Mouse (Mus musculus) MEL (cell line): ENCODE results near the gene Crbn. TPM values are rescaled to one million over a fixed set of nuclear protein-coding genes. Genes with fewer than 3 reads are reported as not detected.

Source experiments
- DNase-seq: peaks from one replicate; pipeline ENCODE4 v3.0.0; 2011; ENCODE audit warnings: low read depth, low spot score
- H3K27ac ChIP-seq: 2 replicates; pipeline ENCODE4 v1.5.1; 2012; ENCODE audit warnings: low read depth, mild to moderate bottlenecking, control low read depth, low read length, moderate library complexity; ENCODE audit not compliant: control insufficient read depth
- H3K27me3 ChIP-seq, 2 experiments: fragments of 150-350 bp in 1 of 2; sonication (generic) in 1 of 2; 2 replicates each; pipeline ENCODE4 v1.6.1; 2012; ENCODE audit warnings: low read length in 2 of 2, mild to moderate bottlenecking in 2 of 2, improper control_type of control experiment in 1 of 2, moderate library complexity in 1 of 2; ENCODE audit not compliant: insufficient read depth in 2 of 2, control insufficient read depth in 1 of 2
- H3K36me3 ChIP-seq, 2 experiments: 2 replicates each; pipeline ENCODE4 v1.6.1; 2012 to 2014; ENCODE audit warnings: low read length in 2 of 2, improper control_type of control experiment in 1 of 2, inconsistent platforms in 1 of 2, mild to moderate bottlenecking in 1 of 2; ENCODE audit not compliant: insufficient read depth in 2 of 2, control insufficient read depth in 1 of 2
- H3K4me1 ChIP-seq, 2 experiments: fragments of 150-350 bp in 1 of 2; sonication (generic) in 1 of 2; 2 replicates each; pipeline ENCODE4 v1.6.1; 2012; ENCODE audit warnings: low read length in 2 of 2, improper control_type of control experiment in 1 of 2, mild to moderate bottlenecking in 1 of 2; ENCODE audit not compliant: insufficient read depth in 2 of 2, control insufficient read depth in 1 of 2
- H3K4me3 ChIP-seq, 2 experiments: fragments of 150-350 bp in 1 of 2; sonication (generic) in 1 of 2; 2 replicates each; pipeline ENCODE4 v1.5.1; 2012; ENCODE audit warnings: low read depth in 2 of 2, low read length in 2 of 2, mild to moderate bottlenecking in 2 of 2, moderate library complexity in 2 of 2, control low read depth in 1 of 2, improper control_type of control experiment in 1 of 2; ENCODE audit not compliant: control insufficient read depth in 1 of 2, insufficient read depth in 1 of 2
- H3K79me2 ChIP-seq: 2 replicates; pipeline ENCODE4 v1.6.1; 2012; ENCODE audit warnings: mild to moderate bottlenecking, low read length, moderate library complexity; ENCODE audit not compliant: control insufficient read depth, poor library complexity, insufficient read depth
- H3K9ac ChIP-seq: 2 replicates; pipeline ENCODE4 v1.6.1; 2012; ENCODE audit warnings: low read depth, mild to moderate bottlenecking, control low read depth, low read length, moderate library complexity; ENCODE audit not compliant: control insufficient read depth, poor library complexity, severe bottlenecking
- H3K9me3 ChIP-seq: fragments of 150-350 bp; sonication (generic); replicated peaks from 2 replicates; pipeline ENCODE4 v1.6.1; 2012; ENCODE audit warnings: mild to moderate bottlenecking, low read length, improper control_type of control experiment, moderate library complexity; ENCODE audit not compliant: insufficient read depth
- BHLHE40 ChIP-seq: IDR thresholded peaks from 2 replicates; pipeline ENCODE4 v1.6.1; 2012; ENCODE audit warnings: low read depth, mild to moderate bottlenecking, inconsistent platforms, low read length, improper control_type of control experiment, borderline replicate concordance
- CTCF ChIP-seq, 3 experiments: IDR thresholded peaks in 2 of 3; conservative IDR thresholded peaks in 1 of 3; 2 replicates each; pipeline ENCODE4 v1.5.1; 2011 to 2012; ENCODE audit warnings: low read length in 3 of 3, low read depth in 2 of 3, mild to moderate bottlenecking in 2 of 3, improper control_type of control experiment in 1 of 3, inconsistent platforms in 1 of 3, mixed read lengths in 1 of 3, moderate library complexity in 1 of 3; ENCODE audit not compliant: control insufficient read depth in 1 of 3, insufficient read depth in 1 of 3, poor library complexity in 1 of 3, severe bottlenecking in 1 of 3
- E2F4 ChIP-seq: IDR thresholded peaks from 2 replicates; pipeline ENCODE4 v1.6.1; 2011; ENCODE audit warnings: low read depth, low read length, improper control_type of control experiment, borderline replicate concordance
- EP300 ChIP-seq, 2 experiments: IDR thresholded peaks; 2 replicates each; pipeline ENCODE4 v1.6.1; 2011; ENCODE audit warnings: improper control_type of control experiment in 2 of 2, low read length in 2 of 2, low read depth in 1 of 2, mild to moderate bottlenecking in 1 of 2
- GATA1 ChIP-seq: IDR thresholded peaks from 2 replicates; pipeline ENCODE4 v1.6.1; 2011; ENCODE audit warnings: low read depth, low read length, improper control_type of control experiment
- HCFC1 ChIP-seq: IDR thresholded peaks from 2 replicates; pipeline ENCODE4 v1.6.1; 2012; ENCODE audit warnings: low read depth, mild to moderate bottlenecking, inconsistent platforms, low read length, improper control_type of control experiment, moderate library complexity
- JUND ChIP-seq: IDR thresholded peaks from 2 replicates; pipeline ENCODE4 v1.6.1; 2011; ENCODE audit warnings: low read depth, mild to moderate bottlenecking, improper control_type of control experiment, low read length
- MAFK ChIP-seq: IDR thresholded peaks from 2 replicates; pipeline ENCODE4 v1.6.1; 2011; ENCODE audit warnings: low read depth, mild to moderate bottlenecking, low read length, improper control_type of control experiment, borderline replicate concordance
- MAZ ChIP-seq: IDR thresholded peaks from 2 replicates; pipeline ENCODE4 v1.6.1; 2012; ENCODE audit warnings: low read depth, mild to moderate bottlenecking, inconsistent platforms, low read length, improper control_type of control experiment
- MXI1 ChIP-seq: IDR thresholded peaks from 2 replicates; pipeline ENCODE4 v1.6.1; 2011; ENCODE audit warnings: mild to moderate bottlenecking, low read depth, low read length, improper control_type of control experiment
- MYC ChIP-seq: IDR thresholded peaks from 2 replicates; pipeline ENCODE4 v1.6.1; 2011; ENCODE audit warnings: low read depth, mild to moderate bottlenecking, low read length, improper control_type of control experiment, moderate library complexity
- NELFE ChIP-seq: IDR thresholded peaks from 2 replicates; pipeline ENCODE4 v1.6.1; 2011; ENCODE audit warnings: low read depth, low read length, improper control_type of control experiment
- NRF1 ChIP-seq: IDR thresholded peaks from 2 replicates; pipeline ENCODE4 v1.6.1; 2014; ENCODE audit warnings: low read depth, mild to moderate bottlenecking, inconsistent platforms, low read length, improper control_type of control experiment, moderate library complexity; ENCODE audit not compliant: poor library complexity, insufficient read depth, severe bottlenecking
- POLR2A ChIP-seq, 2 experiments: IDR thresholded peaks; 2 replicates each; pipeline ENCODE4 v1.6.1; 2011 to 2012; ENCODE audit warnings: low read length in 2 of 2, mild to moderate bottlenecking in 2 of 2, control low read depth in 1 of 2, improper control_type of control experiment in 1 of 2, low read depth in 1 of 2, moderate library complexity in 1 of 2; ENCODE audit not compliant: control insufficient read depth in 1 of 2, insufficient read depth in 1 of 2, poor library complexity in 1 of 2
- POLR2AphosphoS5 ChIP-seq: IDR thresholded peaks from 2 replicates; pipeline ENCODE4 v1.6.1; 2012; ENCODE audit warnings: low read depth, borderline replicate concordance, mild to moderate bottlenecking, inconsistent platforms, low read length, moderate library complexity, mixed read lengths
- RAD21 ChIP-seq: IDR thresholded peaks from 2 replicates; pipeline ENCODE4 v1.6.1; 2011; ENCODE audit warnings: mild to moderate bottlenecking, low read depth, low read length, improper control_type of control experiment
- RCOR1 ChIP-seq: IDR thresholded peaks from 2 replicates; pipeline ENCODE4 v1.6.1; 2012; ENCODE audit warnings: low read depth, mild to moderate bottlenecking, inconsistent platforms, low read length, improper control_type of control experiment
- SMC3 ChIP-seq: IDR thresholded peaks from 2 replicates; pipeline ENCODE4 v1.6.1; 2011; ENCODE audit warnings: low read depth, low read length, improper control_type of control experiment
- TBP ChIP-seq: IDR thresholded peaks from 2 replicates; pipeline ENCODE4 v1.8.0; 2011; ENCODE audit warnings: low read depth, low read length, improper control_type of control experiment
- USF1 ChIP-seq: IDR thresholded peaks from 2 replicates; pipeline ENCODE4 v1.6.1; 2014; ENCODE audit warnings: low read depth, mild to moderate bottlenecking, inconsistent platforms, low read length, improper control_type of control experiment, moderate library complexity
- ZC3H11A ChIP-seq: IDR thresholded peaks from 2 replicates; pipeline ENCODE4 v1.6.1; 2012; ENCODE audit warnings: low read depth, mild to moderate bottlenecking, inconsistent platforms, low read length, improper control_type of control experiment
- ZKSCAN1 ChIP-seq: IDR thresholded peaks from 2 replicates; pipeline ENCODE4 v1.6.1; 2012; ENCODE audit warnings: low read depth, mild to moderate bottlenecking, inconsistent platforms, low read length, improper control_type of control experiment, moderate library complexity
- polyA plus RNA-seq, 2 experiments: library from polyadenylated mRNA; stranded (reverse) in 1 of 2; unstranded in 1 of 2; fragments of >175 nt in 1 of 2; fragments of >200 nt in 1 of 2; gene quantifications; 2 replicates each; pipeline versions ENCODE4 v1.2.1 to v1.2.4; 2012; ENCODE audit warnings: low replicate concordance in 2 of 2, low read depth in 1 of 2; ENCODE audit not compliant: insufficient read length in 2 of 2, insufficient read depth in 1 of 2, missing spikeins in 1 of 2
- total RNA-seq: library from RNA; depleted of rRNA; stranded (reverse); fragments of 300-350 nt; gene quantifications from 2 replicates; pipeline ENCODE4 v1.2.3, GENCODE M21; 2012

Gene Crbn
- total and polyA plus RNA-seq, 3 experiments: 17.0 to 21.0 TPM; not detected in 1

- TF ChIP-seq CTCF (IDR thresholded peaks at IDR 0.05 in 2 of 3, conservative IDR thresholded peaks at IDR 0.05 in 1 of 3; ENCODE audit: control insufficient read depth in 1 of 3, insufficient read depth in 1 of 3, low read depth in 2 of 3, low read length in 3 of 3, poor library complexity in 1 of 3, severe bottlenecking in 1 of 3): peak; percentile 81 to 96 (median 94)
- peak; percentile 84 for TF ChIP-seq MXI1
- peak; percentile 57 for TF ChIP-seq RAD21
- TF ChIP-seq JUND: no peak
- TF ChIP-seq HCFC1: peak; percentile 89
These were observed at the start of gene Crbn (continued) for GRCm38 (mm10) chr6:106799333-106800226.

GRCm38 (mm10) chr6:106840181-106840580 is 40.3 kb upstream of the Crbn start:
- Histone ChIP-seq H3K4me1 (no peaks in the 10 kb centered on the region), H3K9me3 (no peaks in the 10 kb centered on the region), H3K36me3 (no peaks in the 10 kb centered on the region), H3K27me3 (no peaks in the 10 kb centered on the region), H3K4me3 (no peak overlapping the region), H3K79me2 (no peaks in the 10 kb centered on the region), H3K27ac (no peak overlapping the region), H3K9ac (no peak overlapping the region)
- DNase-seq: no peak
- TF ChIP-seq SMC3 (no peak), USF1 (no peak)

GRCm38 (mm10) chr6:106838053-106838452 is 38.2 kb upstream of the Crbn start:
- no peak overlapping the region for H3K27ac ChIP-seq
- H3K4me1 ChIP-seq: no peaks in the 10 kb centered on the region
- H3K79me2 ChIP-seq: no peaks in the 10 kb centered on the region
- no peak overlapping the region for H3K9ac ChIP-seq
- TF ChIP-seq GATA1 (no peak), NRF1 (no peak), HCFC1 (no peak), JUND (no peak), MAFK (no peak), ZKSCAN1 (no peak), CTCF (IDR thresholded peaks at IDR 0.05 in 2 of 3, conservative IDR thresholded peaks at IDR 0.05 in 1 of 3; ENCODE audit: control insufficient read depth in 1 of 3, insufficient read depth in 1 of 3, low read depth in 2 of 3, low read length in 3 of 3, poor library complexity in 1 of 3, severe bottlenecking in 1 of 3) (no peak), E2F4 (no peak), SMC3 (no peak), NELFE (no peak), MYC (no peak), BHLHE40 (no peak), ZC3H11A (no peak), POLR2A (IDR thresholded peaks at IDR 0.05; ENCODE audit: control insufficient read depth in 1 of 2, insufficient read depth in 1 of 2, low read depth in 1 of 2, low read length in 2 of 2, poor library complexity in 1 of 2) (no peak), RCOR1 (no peak), POLR2AphosphoS5 (no peak), TBP (no peak), EP300 (IDR thresholded peaks at IDR 0.05; ENCODE audit: low read depth in 1 of 2, low read length in 2 of 2) (no peak), MAZ (no peak)
- TF ChIP-seq, all 39 proteins: peak for 0
- no peak for DNase-seq
- H3K27me3 ChIP-seq: no peaks in the 10 kb centered on the region
- no peaks in the 10 kb centered on the region for H3K9me3 ChIP-seq
- no peak overlapping the region for H3K4me3 ChIP-seq
- no peaks in the 10 kb centered on the region for H3K36me3 ChIP-seq
